Mouse (Mus musculus) liver, embryonic 14.5 days (tissue): ENCODE results near the gene Cfap74.

Experiments used
- CTCF ChIP-seq: IDR thresholded peaks from 2 replicates; pipeline ENCODE4 v1.5.1; 2016; ENCODE audit warnings: antibody characterized with exemption, low read depth, control low read depth
- EP300 ChIP-seq: IDR thresholded peaks from 2 replicates; pipeline ENCODE4 v1.6.1; 2016; ENCODE audit warnings: antibody characterized with exemption, low read depth

GRCm38 (mm10) chr4:155473319-155473718 lies 64.3 kb downstream of the Cfap74 start:
- TF ChIP-seq CTCF = no peak
- no peak for TF ChIP-seq EP300
